22 mouse cellular contexts compared by ENCODE assay signal in the genomic region with DNA sequence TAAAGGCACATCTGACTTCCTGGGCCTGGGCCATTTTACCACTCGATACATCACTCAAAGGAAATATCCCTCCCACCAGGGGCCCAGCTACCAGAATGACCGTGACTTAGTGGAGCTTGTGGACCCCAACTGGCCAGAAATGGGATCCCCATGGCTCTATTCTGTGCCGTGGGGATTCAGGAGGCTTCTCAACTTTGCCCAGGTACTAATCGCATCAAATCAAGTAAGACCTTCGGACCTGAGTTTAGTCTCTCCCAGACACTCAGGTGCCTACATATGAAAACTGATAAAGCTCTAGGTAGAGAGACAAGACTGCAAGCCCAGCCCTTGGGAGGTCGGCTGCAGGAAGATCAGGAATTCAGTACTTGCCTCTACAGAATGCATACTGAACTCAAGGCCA. TPM values are rescaled to one million over a fixed set of nuclear protein-coding genes. Genes with fewer than 3 reads are reported as not detected.
"Had no signal": no experiment of that assay in that cellular context is flagged by ENCODE, and none has a peak within 500 bp of the region (broad histone marks: within the 10 kb centered on the region; RNA-seq: fewer than 3 reads in every experiment).

No protein-coding gene starts in this region.

- H3K4me3 ChIP-seq: midbrain, embryonic 10.5 days; midbrain, embryonic 12.5 days; myocyte; neural tube, embryonic 12.5 days had no signal

- H3K4me1 ChIP-seq: midbrain, embryonic 10.5 days; midbrain, embryonic 12.5 days; neural tube, embryonic 12.5 days had no signal

- H3K9me3 ChIP-seq: midbrain, embryonic 10.5 days; midbrain, embryonic 12.5 days; neural tube, embryonic 12.5 days had no signal

- DNase-seq: lung, adult 18-20 months; lung, embryonic 14.5 days; lung, postnatal 10 days; lung, postnatal 4 days; midbrain, embryonic 14.5 days; right cerebral cortex, postnatal 14 days; spleen, adult 18-20 months; thymus, adult 2 months; thymus, postnatal 25 days; thymus, postnatal 4 days had no signal

- H3K36me3 ChIP-seq: neural tube, embryonic 12.5 days had no signal

- H3K9ac ChIP-seq: lung, embryonic 14.5 days; midbrain, embryonic 12.5 days; neural tube, embryonic 12.5 days had no signal

- H3K27ac ChIP-seq: midbrain, embryonic 10.5 days; midbrain, embryonic 12.5 days; neural tube, embryonic 12.5 days had no signal

- ATAC-seq: midbrain, embryonic 16.5 days had no signal

- H3K4me2 ChIP-seq: lung, embryonic 14.5 days; midbrain, embryonic 12.5 days; neural tube, embryonic 12.5 days had no signal

- H3K27me3 ChIP-seq: midbrain, embryonic 12.5 days; neural tube, embryonic 12.5 days had no signal

RNA-seq across cellular contexts. Expression of gene Lctl, which starts 14.7 kb away (rescaled TPM):
- total RNA-seq: megakaryocyte, adult 5-6 weeks; megakaryocyte-erythroid progenitor cell, adult 5-6 weeks; neutrophil, adult 5-6 weeks had no signal
- polyA plus RNA-seq: liver, embryonic 16.5 days; lung, embryonic 16.5 days; midbrain, embryonic 10.5 days; midbrain, embryonic 12.5 days; midbrain, embryonic 14.5 days; midbrain, embryonic 16.5 days; neural tube, embryonic 12.5 days; neural tube, embryonic 14.5 days; stomach, embryonic 14.5 days had no signal
